In the genomic region with DNA sequence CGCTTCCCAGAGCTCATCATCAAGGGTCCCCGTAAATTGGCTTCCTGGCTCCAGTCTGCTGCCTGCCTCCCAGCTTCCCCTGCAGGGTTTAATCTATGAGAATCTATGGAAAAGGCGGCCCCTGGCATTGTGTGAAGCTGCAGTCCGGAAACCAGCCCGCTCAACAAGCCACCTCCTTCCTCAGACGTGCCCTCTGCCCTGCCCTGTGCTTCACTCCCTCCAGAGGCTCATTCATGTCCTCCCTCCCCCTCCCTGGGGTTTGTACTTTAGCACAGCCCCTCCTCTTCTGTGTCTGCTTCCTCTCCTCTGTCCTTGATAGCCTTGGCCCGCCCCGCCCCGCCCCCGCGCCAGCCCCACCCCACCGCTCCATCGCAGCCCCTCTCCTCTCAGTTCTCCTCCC, we compare ENCODE assay signal across 9 mouse cellular contexts. TPM values are rescaled to one million over a fixed set of nuclear protein-coding genes. Genes with fewer than 3 reads are reported as not detected.
DNase-seq lines count a peak whose midpoint lies in the region; ATAC-seq and TF ChIP-seq lines count a peak whose summit lies in the region.
"Had no signal": no experiment of that assay in that cellular context is flagged by ENCODE, and none has a peak within 500 bp of the region (broad histone marks: within the 10 kb centered on the region; RNA-seq: fewer than 3 reads in every experiment).

No protein-coding gene starts in this region.

- H3K4me3 ChIP-seq in bone marrow, adult 2 months (replicated peaks; ENCODE audit: control insufficient read depth, low read depth, low read length) = peak overlapping the region; percentile 21
- no peak overlapping the region for H3K4me3 ChIP-seq in kidney, adult 2 months (ENCODE audit: insufficient read depth, low read depth, low read length)
- 0 out of 2 replicates have a peak overlapping the region, but pooled peaks have one; percentile 15 for H3K4me3 ChIP-seq in lung, embryonic 15.5 days
- H3K4me3 ChIP-seq in neural tube, embryonic 15.5 days (replicated peaks) = peak overlapping the region; percentile 9; the same call in 1 of the 2 replicates

- H3K4me2 ChIP-seq in lung, embryonic 15.5 days = peak overlapping the region; percentile 50
- peak overlapping the region; percentile 47 for H3K4me2 ChIP-seq in neural tube, embryonic 15.5 days

- 2% methylated on average over 10 of the region's 13 CpGs for WGBS in bone marrow, adult 2 months
- WGBS in kidney, adult 2 months = 10% methylated on average over 10 of the region's 13 CpGs
- WGBS in lung, embryonic 15.5 days = under 1% methylated on average over 11 of the region's 13 CpGs
- 4% methylated on average over 8 of the region's 13 CpGs for WGBS in neural tube, embryonic 15.5 days

- no peak overlapping the region for H3K9ac ChIP-seq in lung, embryonic 15.5 days
- H3K9ac ChIP-seq in neural tube, embryonic 15.5 days (replicated peaks) = peak overlapping the region; percentile 38

- intact Hi-C loops in left cerebral cortex, postnatal 4 days (cut with DNase I) = no loop called here

- no peaks in the 10 kb centered on the region for H3K9me3 ChIP-seq in lung, embryonic 15.5 days
- H3K9me3 ChIP-seq in neural tube, embryonic 15.5 days (replicated peaks) = no peaks in the 10 kb centered on the region

- TF ChIP-seq CTCF in bone marrow, adult 2 months (IDR thresholded peaks at IDR 0.05; ENCODE audit: control insufficient read depth, insufficient read depth, low read length) = peak; percentile 9; the same call in 1 of the 2 replicates
- TF ChIP-seq CTCF in kidney, adult 2 months (conservative IDR thresholded peaks at IDR 0.05; ENCODE audit: insufficient read depth, insufficient read length, low read depth, low read length) = no peak

- peak; percentile 54; the same call in 1 of the 2 replicates for TF ChIP-seq POLR2A in bone marrow, adult 2 months (IDR thresholded peaks at IDR 0.05; ENCODE audit: borderline replicate concordance, control insufficient read depth, low read depth, low read length)
- TF ChIP-seq POLR2A in kidney, adult 2 months (IDR thresholded peaks at IDR 0.05; ENCODE audit: low read depth, low read length) = peak; percentile 8

- H3K36me3 ChIP-seq in kidney, adult 2 months (ENCODE audit: control insufficient read depth, insufficient read depth, low read length) = no peaks in the 10 kb centered on the region
- H3K36me3 ChIP-seq in lung, embryonic 15.5 days = peaks cover 9% of the 10 kb centered on the region; the same call in 1 of the 2 replicates
- no peaks in the 10 kb centered on the region for H3K36me3 ChIP-seq in neural tube, embryonic 15.5 days

- peak overlapping the region; percentile 69 for H3K27ac ChIP-seq in bone marrow, adult 2 months (ENCODE audit: control insufficient read depth, insufficient read depth, low read depth, low read length, poor library complexity)
- H3K27ac ChIP-seq in kidney, adult 2 months (ENCODE audit: insufficient read depth, low read depth, low read length) = peak overlapping the region; percentile 46; the same call in 1 of the 2 replicates
- peak overlapping the region; percentile 70 for H3K27ac ChIP-seq in lung, embryonic 15.5 days
- H3K27ac ChIP-seq in neural tube, embryonic 15.5 days (replicated peaks) = peak overlapping the region; percentile 56; the same call in 1 of the 2 replicates

- peak; percentile 91 for ATAC-seq in lung, embryonic 15.5 days (ENCODE audit: borderline replicate concordance, extremely low read depth, low FRiP score, low TSS enrichment)
- peak; percentile 49 for ATAC-seq in neural tube, embryonic 15.5 days (ENCODE audit: low FRiP score)
- no peak for ATAC-seq in frontal cortex, adult (ENCODE audit: low TSS enrichment)

- peak; percentile 62 to 69 for DNase-seq in CD8-positive naive resting alpha-beta T cell, adult 2 months (ENCODE audit: low read depth in 2 of 2, low spot score in 2 of 2)
- peak; percentile 65 for DNase-seq in heart, adult 8-10 months (ENCODE audit: low spot score)
- peak; percentile 95 for DNase-seq in kidney, adult 2 months
- no peak for DNase-seq in left cerebral cortex, postnatal 4 days

- no peaks in the 10 kb centered on the region for H3K27me3 ChIP-seq in kidney, adult 2 months (replicated peaks; ENCODE audit: control insufficient read depth, insufficient read depth, low read length)
- no peaks in the 10 kb centered on the region for H3K27me3 ChIP-seq in lung, embryonic 15.5 days
- 0 out of 2 replicates have a peak, but pooled peaks cover 5% of the 10 kb centered on the region for H3K27me3 ChIP-seq in neural tube, embryonic 15.5 days (replicated peaks)

- H3K4me1 ChIP-seq in bone marrow, adult 2 months (ENCODE audit: control insufficient read depth, insufficient read depth, low read length) = peaks cover 3% of the 10 kb centered on the region
- peaks cover 3% of the 10 kb centered on the region; the same call in 1 of the 2 replicates for H3K4me1 ChIP-seq in kidney, adult 2 months (ENCODE audit: control insufficient read depth, insufficient read depth, low read length)
- H3K4me1 ChIP-seq in lung, embryonic 15.5 days = peaks cover 11% of the 10 kb centered on the region
- peaks cover 15% of the 10 kb centered on the region for H3K4me1 ChIP-seq in neural tube, embryonic 15.5 days

RNA-seq across cellular contexts. Expression of gene Dgkz, which starts 8.8 kb away (rescaled TPM):
- 82.4 and 229 TPM in 2 replicates for polyA plus RNA-seq in bone marrow, adult 2 months (2011; ENCODE audit: insufficient read depth, insufficient read length, low replicate concordance, missing spikeins)
- total RNA-seq in heart, adult 8-10 months (2022) = 10 to 100 TPM; 31.4 to 49.0 (median 42.7) TPM
- 106 and 119 TPM in 2 replicates for polyA plus RNA-seq in kidney, adult 2 months (2012; rRNA removed)
- polyA plus RNA-seq in lung, embryonic 15.5 days (2015; fragmentation: Nextera tagmentation; extraction: Ambion mirVana) = 52.3 and 54.0 TPM in 2 replicates
- 34.8 and 45.9 TPM in 2 replicates for polyA plus RNA-seq in neural tube, embryonic 15.5 days (2015; fragmentation: Nextera tagmentation; extraction: Ambion mirVana)
- 100 to 1,000 TPM; 134 to 158 TPM for total RNA-seq in left cerebral cortex, postnatal 4 days (2021)

RNA-seq across cellular contexts. Expression of gene Gm9821, which starts 38.9 kb away (rescaled TPM):
- not detected in 2 replicates for polyA plus RNA-seq in bone marrow, adult 2 months (2011; ENCODE audit: insufficient read depth, insufficient read length, low replicate concordance, missing spikeins)
- total RNA-seq in heart, adult 8-10 months (2022) = not detected
- polyA plus RNA-seq in kidney, adult 2 months (2012; rRNA removed) = not detected in 2 replicates
- polyA plus RNA-seq in lung, embryonic 15.5 days (2015; fragmentation: Nextera tagmentation; extraction: Ambion mirVana) = 0.35 and 0.75 TPM in 2 replicates
- 0.24 and 0.57 TPM in 2 replicates for polyA plus RNA-seq in neural tube, embryonic 15.5 days (2015; fragmentation: Nextera tagmentation; extraction: Ambion mirVana)
- not detected for total RNA-seq in left cerebral cortex, postnatal 4 days (2021)
- polyA plus RNA-seq: cortical plate, adult 2 months had no signal

RNA-seq across cellular contexts. Expression of gene Creb3l1, which starts 39.9 kb away (rescaled TPM):
- 1.6 and 1.7 TPM in 2 replicates for polyA plus RNA-seq in bone marrow, adult 2 months (2011; ENCODE audit: insufficient read depth, insufficient read length, low replicate concordance, missing spikeins)
- total RNA-seq in heart, adult 8-10 months (2022) = 1 to 10 TPM; 2.5 to 4.0 (median 3.1) TPM
- 6.7 and 8.9 TPM in 2 replicates for polyA plus RNA-seq in kidney, adult 2 months (2012; rRNA removed)
- 11.4 and 11.5 TPM in 2 replicates for polyA plus RNA-seq in lung, embryonic 15.5 days (2015; fragmentation: Nextera tagmentation; extraction: Ambion mirVana)
- polyA plus RNA-seq in neural tube, embryonic 15.5 days (2015; fragmentation: Nextera tagmentation; extraction: Ambion mirVana) = 3.4 and 5.2 TPM in 2 replicates
- total RNA-seq in left cerebral cortex, postnatal 4 days (2021) = 10 to 100 TPM; 10.3 to 12.4 TPM

RNA-seq across cellular contexts. Expression of gene Mdk, which starts 52.3 kb away (rescaled TPM):
- polyA plus RNA-seq in bone marrow, adult 2 months (2011; ENCODE audit: insufficient read depth, insufficient read length, low replicate concordance, missing spikeins) = 14.9 and 18.6 TPM in 2 replicates
- total RNA-seq in heart, adult 8-10 months (2022) = 1 to 10 TPM; 1.5 to 4.3 (median 3.4) TPM
- polyA plus RNA-seq in kidney, adult 2 months (2012; rRNA removed) = 76.0 and 80.1 TPM in 2 replicates
- polyA plus RNA-seq in lung, embryonic 15.5 days (2015; fragmentation: Nextera tagmentation; extraction: Ambion mirVana) = 858 and 992 TPM in 2 replicates
- polyA plus RNA-seq in neural tube, embryonic 15.5 days (2015; fragmentation: Nextera tagmentation; extraction: Ambion mirVana) = 161 and 243 TPM in 2 replicates
- 10 to 100 TPM; 40.6 to 45.4 TPM for total RNA-seq in left cerebral cortex, postnatal 4 days (2021)

RNA-seq across cellular contexts. Expression of gene Chrm4, which starts 57.4 kb away (rescaled TPM):
- not detected in 2 replicates for polyA plus RNA-seq in bone marrow, adult 2 months (2011; ENCODE audit: insufficient read depth, insufficient read length, low replicate concordance, missing spikeins)
- not detected for total RNA-seq in heart, adult 8-10 months (2022)
- polyA plus RNA-seq in kidney, adult 2 months (2012; rRNA removed) = 0.11 TPM in 1 of 2 replicates, not detected in the other
- 0.14 TPM in 1 of 2 replicates, not detected in the other for polyA plus RNA-seq in lung, embryonic 15.5 days (2015; fragmentation: Nextera tagmentation; extraction: Ambion mirVana)
- 1.4 and 1.5 TPM in 2 replicates for polyA plus RNA-seq in neural tube, embryonic 15.5 days (2015; fragmentation: Nextera tagmentation; extraction: Ambion mirVana)
- 10 to 100 TPM; 10.8 to 12.2 TPM for total RNA-seq in left cerebral cortex, postnatal 4 days (2021)
